Mouse (Mus musculus) splenic B cell, adult 2 months (primary cell): ENCODE measurements around the gene Tial1.

Source experiments
- DNase-seq: peaks from one replicate; pipeline ENCODE4 v3.0.0-alpha.2; 2011; ENCODE audit warnings: low read depth, low spot score
- H3K27me3 ChIP-seq: 2 replicates; pipeline ENCODE4 v1.6.1; 2012; ENCODE audit warnings: mild to moderate bottlenecking, low read length, moderate library complexity, mixed read lengths; ENCODE audit not compliant: control insufficient read depth, poor library complexity, insufficient read depth, severe bottlenecking
- H3K36me3 ChIP-seq: 2 replicates; pipeline ENCODE4 v1.6.1; 2012; ENCODE audit warnings: mild to moderate bottlenecking, low read length, moderate library complexity, mixed read lengths; ENCODE audit not compliant: control insufficient read depth, poor library complexity, insufficient read depth, severe bottlenecking

Tial1 gene

GRCm38 (mm10) chr7:128403128-128403527 is 58.4 kb downstream of the Tial1 start:
- Histone ChIP-seq H3K27me3 (no peaks in the 10 kb centered on the region), H3K36me3 (no peaks in the 10 kb centered on the region)
- DNase-seq, result no peak

GRCm38 (mm10) chr7:128402577-128402976 is 58.9 kb downstream of the Tial1 start:
- no peaks in the 10 kb centered on the region for H3K36me3 ChIP-seq
- DNase-seq, result no peak
- H3K27me3 ChIP-seq, result no peaks in the 10 kb centered on the region

GRCm38 (mm10) chr7:128398664-128399063 is 62.9 kb downstream of the Tial1 start:
- Histone ChIP-seq H3K27me3 (no peaks in the 10 kb centered on the region), H3K36me3 (no peaks in the 10 kb centered on the region)
- peak; percentile 26 for DNase-seq

GRCm38 (mm10) chr7:128397066-128397465 is 64.5 kb downstream of the Tial1 start:
- no peaks in the 10 kb centered on the region for H3K36me3 ChIP-seq
- no peaks in the 10 kb centered on the region for H3K27me3 ChIP-seq
- no peak for DNase-seq

- Histone ChIP-seq H3K36me3 (no peaks in the 10 kb centered on the region), H3K27me3 (no peaks in the 10 kb centered on the region)
- DNase-seq, result no peak
These were observed 67.8 kb downstream of the Tial1 start for GRCm38 (mm10) chr7:128393756-128394155.

GRCm38 (mm10) chr7:128392972-128393314 is 68.6 kb downstream of the Tial1 start:
- no peak for DNase-seq
- no peaks in the 10 kb centered on the region for H3K36me3 ChIP-seq
- H3K27me3 ChIP-seq, result no peaks in the 10 kb centered on the region

GRCm38 (mm10) chr7:128392071-128392971 is 69.2 kb downstream of the Tial1 start:
- H3K27me3 ChIP-seq, result no peaks in the 10 kb centered on the region
- peak; percentile 81 for DNase-seq
- H3K36me3 ChIP-seq, result no peaks in the 10 kb centered on the region

- no peaks in the 10 kb centered on the region for H3K27me3 ChIP-seq
- no peaks in the 10 kb centered on the region for H3K36me3 ChIP-seq
- DNase-seq, result no peak
These were observed 70.1 kb downstream of the Tial1 start for GRCm38 (mm10) chr7:128391267-128392057.
